Mouse (Mus musculus): ENCODE data around the gene Lcn2. TPM values are rescaled to one million over a fixed set of nuclear protein-coding genes. Genes with fewer than 3 reads are reported as not detected.
A peak's percentile ranks its signal among the peaks of the same experiment; 100 is the strongest.

The Lcn2 gene
- total RNA-seq, 2 experiments from 2014 or later = 19.5 TPM; not detected in 1

GRCm38 (mm10) chr2:32416556-32416955 is 28.5 kb upstream of the Lcn2 start:
- no peak for ATAC-seq (replicated peaks; ENCODE audit: low FRiP score, low TSS enrichment, poor library complexity, severe bottlenecking)

DNA sequence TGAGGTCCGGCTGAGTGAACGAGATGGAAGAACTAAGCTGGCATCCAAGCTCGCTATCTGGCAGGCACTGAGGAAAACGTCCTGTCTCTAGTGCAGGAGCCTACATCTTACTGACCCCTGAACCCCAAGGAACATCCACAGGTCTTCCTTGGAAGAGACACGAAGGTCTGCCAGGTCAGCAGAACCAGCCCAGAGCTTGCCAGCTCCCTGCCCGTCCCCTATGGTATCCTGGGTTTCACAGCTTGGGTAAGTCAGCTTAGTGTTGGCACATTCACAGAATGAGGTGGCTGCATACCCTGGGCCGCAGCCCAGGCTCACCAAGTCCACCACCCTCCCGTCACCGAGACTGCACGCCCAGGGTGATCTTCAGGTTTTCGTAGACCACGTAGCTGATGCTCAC is 27.7 kb upstream of the Lcn2 start:
- no peak for ATAC-seq (replicated peaks; ENCODE audit: low FRiP score, low TSS enrichment, poor library complexity, severe bottlenecking)

DNA sequence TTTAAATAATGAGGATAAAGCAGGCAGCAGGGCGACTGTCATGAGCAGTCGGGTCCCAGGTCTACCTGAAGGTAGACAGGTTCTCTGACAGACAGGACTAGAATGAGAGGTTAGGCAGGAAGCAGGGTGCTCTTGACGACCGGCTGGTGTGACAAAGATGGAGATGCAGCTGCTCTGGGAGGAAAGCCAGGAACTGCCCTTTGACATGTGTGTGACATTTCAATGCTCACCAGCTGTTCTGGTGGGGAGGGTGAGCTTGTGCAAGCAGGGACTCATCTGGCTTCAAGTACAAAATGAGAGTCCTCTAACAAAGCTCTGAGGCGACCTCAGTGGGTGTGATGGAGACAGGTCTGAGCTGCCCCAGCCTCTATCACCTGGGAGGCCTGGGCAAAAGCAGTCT is 25.9 kb upstream of the Lcn2 start:
- no peak for ATAC-seq (replicated peaks; ENCODE audit: low FRiP score, low TSS enrichment, poor library complexity, severe bottlenecking)

DNA sequence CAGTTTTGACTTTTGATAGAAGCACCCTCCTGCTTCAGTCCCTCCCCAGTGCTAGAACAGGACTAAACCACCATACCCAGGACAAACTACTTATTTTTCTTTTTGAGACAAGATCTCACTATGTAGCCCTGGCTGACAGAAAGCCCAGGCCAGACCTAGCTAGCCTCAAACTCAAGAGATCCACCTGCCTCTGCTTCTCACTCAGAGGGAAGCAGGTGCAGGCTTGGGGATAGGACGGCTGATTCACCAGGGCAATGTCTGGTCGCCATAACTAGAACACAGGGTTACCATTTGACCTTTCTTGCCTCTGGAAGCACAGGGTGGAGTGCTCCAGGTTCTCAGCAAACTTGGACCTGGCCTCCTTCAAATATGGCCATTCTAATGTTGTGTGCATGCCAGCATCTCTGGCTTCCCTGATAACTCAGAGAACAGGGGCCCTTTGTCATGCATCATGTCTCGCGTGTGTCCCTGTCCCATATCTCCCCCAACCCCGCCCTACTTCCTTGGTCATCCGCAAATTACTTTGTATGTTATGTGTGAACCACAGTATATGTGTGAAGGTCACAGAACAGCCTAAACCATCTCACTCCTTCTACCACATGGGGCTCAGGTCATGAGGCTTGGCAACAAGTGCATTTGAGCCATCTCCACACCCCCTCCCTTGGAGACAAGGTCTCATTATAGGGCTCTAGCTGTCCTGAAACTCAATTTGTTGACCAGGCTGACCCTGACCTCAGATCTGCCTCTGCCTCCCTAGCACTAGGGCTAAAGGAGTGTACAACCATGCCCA is 24.9 kb upstream of the Lcn2 start:
- ATAC-seq (replicated peaks; ENCODE audit: low FRiP score, low TSS enrichment, poor library complexity, severe bottlenecking) = peak; percentile 52; the same call in 1 of the 2 replicates

DNA sequence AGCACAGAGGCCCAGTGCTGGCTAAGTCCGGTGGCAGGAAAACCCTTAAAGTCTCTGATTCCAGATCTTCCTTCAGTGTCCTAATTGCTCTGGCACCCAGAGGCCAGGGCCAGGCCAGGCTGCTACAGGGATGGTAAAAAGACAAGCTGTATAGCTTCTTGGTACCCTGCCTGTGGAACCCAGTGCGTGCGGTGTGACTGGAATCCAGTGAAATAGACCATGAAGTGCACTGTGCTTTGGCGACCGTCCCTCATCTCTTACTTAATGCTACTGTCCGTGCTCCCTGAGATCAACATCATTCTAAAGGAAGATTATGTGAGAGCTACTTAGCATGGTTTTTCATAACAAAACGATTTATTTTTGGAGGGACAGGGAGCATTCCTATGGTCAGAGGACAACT is 23.4 kb upstream of the Lcn2 start:
- no peak for ATAC-seq (replicated peaks; ENCODE audit: low FRiP score, low TSS enrichment, poor library complexity, severe bottlenecking)

GRCm38 (mm10) chr2:32408429-32409424 is 20.7 kb upstream of the Lcn2 start:
- no peak for ATAC-seq (replicated peaks; ENCODE audit: low FRiP score, low TSS enrichment, poor library complexity, severe bottlenecking)

- ATAC-seq (replicated peaks; ENCODE audit: low FRiP score, low TSS enrichment, poor library complexity, severe bottlenecking) = no peak
These were observed 19.2 kb upstream of the Lcn2 start for GRCm38 (mm10) chr2:32407144-32407824.

- peak; percentile 75 for ATAC-seq (replicated peaks; ENCODE audit: low FRiP score, low TSS enrichment, poor library complexity, severe bottlenecking)
These were observed 16.6 kb upstream of the Lcn2 start for GRCm38 (mm10) chr2:32404663-32405062.

DNA sequence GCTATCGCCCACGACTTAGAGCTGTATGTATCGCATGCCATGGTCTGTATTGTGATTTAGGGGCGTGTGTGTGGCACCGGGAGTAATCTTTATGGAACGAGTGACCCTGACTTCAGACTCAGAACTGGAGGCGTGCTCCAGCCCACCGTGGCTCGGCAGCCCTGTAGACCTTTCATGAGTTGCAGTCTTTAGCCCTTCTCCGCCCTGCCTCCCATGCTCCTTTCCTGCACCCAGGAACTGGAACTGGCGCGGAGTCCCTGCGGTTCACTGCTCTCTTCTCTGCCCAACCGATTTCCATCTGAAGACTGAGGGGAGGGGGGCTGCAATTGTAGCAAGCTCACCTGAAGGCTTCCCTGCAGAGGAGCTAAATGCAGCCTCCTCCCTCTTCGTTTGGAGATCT is 8.6 kb upstream of the Lcn2 start:
- 0 out of 2 replicates have a peak, but pooled peaks have one; percentile 1 for ATAC-seq (replicated peaks; ENCODE audit: low FRiP score, low TSS enrichment, poor library complexity, severe bottlenecking)

DNA sequence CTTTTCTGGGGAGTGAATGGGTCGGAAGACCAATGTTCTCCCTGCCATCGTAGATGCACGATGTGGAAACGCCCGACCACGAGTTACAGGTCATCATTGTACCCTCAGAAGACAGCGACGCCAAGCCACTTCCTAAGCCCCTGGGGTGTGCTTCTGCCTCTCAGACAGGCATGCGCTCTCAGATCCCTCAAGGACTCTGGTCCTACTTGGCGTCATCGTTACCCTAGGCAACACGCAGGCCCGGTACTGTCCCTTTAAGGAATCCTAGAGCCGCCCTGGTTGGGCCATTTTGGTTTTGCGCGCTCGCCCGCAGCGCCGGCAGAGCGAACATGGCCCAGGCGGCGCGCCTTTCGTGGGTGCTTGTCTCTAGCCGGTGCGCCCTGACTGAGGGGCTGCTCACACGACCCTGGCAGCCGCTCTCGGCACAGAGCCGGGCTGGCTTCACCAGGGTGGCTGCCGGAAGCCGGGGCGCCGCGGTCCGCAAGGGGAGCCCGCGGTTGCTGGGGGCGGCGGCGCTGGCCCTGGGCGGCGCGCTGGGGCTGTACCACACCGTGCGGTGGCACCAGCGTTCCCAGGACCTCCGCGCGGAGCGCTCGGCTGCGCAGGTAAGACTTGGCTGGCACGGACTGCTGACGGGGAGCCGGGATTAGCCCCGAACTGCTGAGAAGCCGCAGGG is 8.0 kb upstream of the Lcn2 start:
- ATAC-seq (replicated peaks; ENCODE audit: low FRiP score, low TSS enrichment, poor library complexity, severe bottlenecking) = peak; percentile 84

DNA sequence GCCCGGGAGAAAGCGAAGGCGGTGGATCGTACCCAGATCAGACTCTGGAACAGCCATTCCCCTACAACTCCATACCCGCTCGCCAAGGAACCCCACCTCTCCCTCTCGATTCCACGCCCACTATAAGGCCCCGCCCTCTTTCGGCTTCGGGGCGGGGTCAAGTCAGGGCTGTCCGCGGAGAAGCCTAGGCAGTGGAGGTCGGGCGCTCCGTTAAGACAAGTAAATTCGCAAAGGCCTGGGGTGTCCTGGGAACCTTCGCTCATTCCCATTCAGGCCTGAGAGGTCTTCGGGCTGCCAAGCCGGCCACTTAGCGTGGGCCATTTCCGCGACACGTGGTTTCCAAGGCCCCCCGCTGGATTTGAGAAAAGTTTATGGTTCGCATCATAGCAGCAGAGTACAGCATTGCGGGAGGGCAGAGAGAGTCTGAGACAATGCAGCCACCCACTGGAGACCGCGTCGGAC is 7.5 kb upstream of the Lcn2 start, which contains the start of gene Ptges2:
Ptges2 (plus strand) TSS at position 413 of the 462 bp plus-strand sequence.
- ATAC-seq (replicated peaks; ENCODE audit: low FRiP score, low TSS enrichment, poor library complexity, severe bottlenecking) = peak; percentile 78

GRCm38 (mm10) chr2:32394973-32395372 is 6.9 kb upstream of the Lcn2 start:
- ATAC-seq (replicated peaks; ENCODE audit: low FRiP score, low TSS enrichment, poor library complexity, severe bottlenecking) = peak; percentile 42; the same call in 1 of the 2 replicates

DNA sequence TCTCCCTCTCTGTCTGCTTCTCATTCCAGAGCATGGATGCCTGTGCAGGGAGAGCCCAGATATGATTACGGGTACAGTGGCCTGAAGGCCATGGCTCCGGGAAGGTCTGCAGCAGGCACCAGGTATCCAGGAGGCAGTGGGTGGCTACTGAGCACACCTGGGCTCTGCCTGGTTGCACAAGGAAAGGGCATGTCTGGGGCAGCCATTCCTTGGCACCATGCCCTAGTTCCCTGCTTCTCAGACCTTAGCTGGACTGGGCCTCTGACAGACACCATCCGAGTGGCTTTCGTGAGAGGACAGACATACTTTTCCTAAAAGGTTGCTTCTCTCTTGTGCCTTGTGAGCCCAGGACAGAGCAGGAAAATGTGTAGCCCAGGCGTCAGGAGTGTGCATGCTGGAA is 4.0 kb upstream of the Lcn2 start:
- ATAC-seq (replicated peaks; ENCODE audit: low FRiP score, low TSS enrichment, poor library complexity, severe bottlenecking) = no peak

DNA sequence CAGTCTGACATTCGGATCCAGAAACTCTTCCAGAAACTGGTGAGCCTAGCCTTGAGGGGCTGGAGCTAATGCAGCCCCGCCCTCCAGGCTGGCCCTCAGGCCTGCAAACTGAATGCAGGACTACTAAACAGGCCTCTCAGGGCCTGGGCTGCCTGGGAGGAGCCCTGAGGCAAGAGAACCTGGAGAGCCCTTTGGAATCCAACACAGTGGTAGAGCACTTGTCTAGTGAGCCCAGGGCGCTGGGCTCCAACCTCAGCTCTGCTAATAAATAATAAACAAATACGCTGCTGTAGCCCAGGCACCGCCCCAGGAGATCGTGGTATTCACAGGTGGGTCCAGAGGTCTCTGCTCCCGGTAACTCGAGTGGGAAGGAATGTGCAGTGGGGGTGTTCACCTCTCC is 2.8 kb upstream of the Lcn2 start:
- no peak for ATAC-seq (replicated peaks; ENCODE audit: low FRiP score, low TSS enrichment, poor library complexity, severe bottlenecking)

DNA sequence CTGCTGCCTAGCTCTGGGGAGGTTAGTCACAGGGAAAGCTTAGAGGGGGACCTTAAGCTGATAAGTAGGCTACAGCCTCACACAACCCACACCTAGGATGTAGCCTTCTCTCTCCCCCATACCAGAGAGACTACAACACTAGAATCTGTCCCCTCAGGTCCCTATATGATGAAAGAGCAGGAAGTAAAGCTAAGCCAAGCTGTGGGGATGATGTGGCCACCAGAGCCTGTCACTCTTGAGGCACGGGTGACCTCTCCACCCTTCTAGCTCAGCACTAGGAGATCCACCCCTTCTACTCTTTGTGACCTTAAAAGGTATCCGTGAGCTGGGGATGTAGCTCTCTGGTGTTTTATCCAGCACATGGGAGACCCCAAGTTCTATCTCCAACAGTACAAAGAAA is 1.1 kb upstream of the Lcn2 start:
- ATAC-seq (replicated peaks; ENCODE audit: low FRiP score, low TSS enrichment, poor library complexity, severe bottlenecking) = no peak

GRCm38 (mm10) chr2:32382689-32383088 is 5.4 kb downstream of the Lcn2 start:
- no peak for ATAC-seq (replicated peaks; ENCODE audit: low FRiP score, low TSS enrichment, poor library complexity, severe bottlenecking)

DNA sequence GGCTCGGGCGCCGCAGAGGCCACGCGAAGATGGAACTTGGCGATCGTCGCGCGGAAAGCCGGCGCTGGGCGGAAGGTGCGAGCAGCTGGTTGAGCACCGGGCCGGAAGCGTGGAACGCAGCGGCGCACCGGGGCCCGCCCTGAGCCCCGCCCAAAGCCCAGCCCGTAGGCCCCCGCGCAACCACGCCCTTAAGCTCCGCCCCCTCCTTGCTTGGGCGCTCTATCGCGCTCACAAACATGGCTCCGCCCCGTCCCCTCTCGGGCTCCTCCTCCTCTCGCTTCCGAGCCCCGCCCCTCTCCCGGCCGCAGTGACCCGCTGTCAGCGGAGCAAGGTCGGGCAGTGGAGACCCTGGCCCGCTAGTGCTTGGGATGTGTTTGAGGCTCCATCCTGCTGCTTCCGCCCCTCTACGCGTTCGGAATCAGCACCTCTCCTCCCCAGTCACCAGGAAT is 6.3 kb downstream of the Lcn2 start, which contains the start of gene 1110008P14Rik:
1110008P14Rik (minus strand) TSS at position 164 of the 449 bp plus-strand sequence.
- ATAC-seq (replicated peaks; ENCODE audit: low FRiP score, low TSS enrichment, poor library complexity, severe bottlenecking) = peak; percentile 89

DNA sequence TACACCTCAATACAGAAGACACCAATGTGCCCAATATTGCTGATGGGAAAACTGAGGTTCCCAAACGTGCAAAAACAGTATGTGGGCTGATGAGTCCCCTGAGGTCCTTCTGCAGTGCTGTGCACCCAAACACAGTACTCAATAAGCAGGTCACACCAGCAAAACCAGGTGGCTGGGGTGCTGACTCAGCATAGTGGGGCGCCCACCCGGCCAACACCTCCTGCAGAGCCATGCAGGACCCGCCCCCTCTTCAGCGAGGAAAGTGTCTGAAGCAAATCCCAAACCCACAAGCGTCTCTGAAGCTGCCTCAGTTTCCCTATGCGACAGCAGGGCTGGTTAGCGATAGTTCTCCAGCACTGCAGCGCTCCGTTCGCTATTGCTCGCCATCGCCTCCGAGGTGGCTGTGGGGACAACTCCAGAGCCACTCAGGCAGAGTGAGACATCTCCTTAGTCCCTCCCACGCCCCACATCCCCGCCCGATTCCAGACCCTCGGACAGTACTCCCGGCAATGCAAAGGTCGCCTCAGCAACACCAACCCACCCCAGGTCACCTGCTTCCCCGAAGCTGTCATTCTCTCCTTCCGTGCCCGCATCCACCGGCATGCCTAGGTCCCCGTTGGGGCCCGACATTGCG is 6.8 kb downstream of the Lcn2 start:
- ATAC-seq (replicated peaks; ENCODE audit: low FRiP score, low TSS enrichment, poor library complexity, severe bottlenecking) = no peak

Data from megakaryocyte-erythroid progenitor cell, adult 5-6 weeks (primary cell).